Mouse (Mus musculus) limb, embryonic 15.5 days (tissue): Measurements from ENCODE around the gene Pex12. TPM values are rescaled to one million over a fixed set of nuclear protein-coding genes. Genes with fewer than 3 reads are reported as not detected.
A peak's percentile ranks its signal among the peaks of the same experiment; 100 is the strongest.

ENCODE experiments used
- ATAC-seq: fragments of 200-750 bp; cut with Nextera tagmentation; 2 replicates; pipeline ENCODE4 v1.8.0; 2017; ENCODE audit warnings: low read depth, moderate TSS enrichment; ENCODE audit not compliant: insufficient number of reproducible peaks, low FRiP score, low TSS enrichment
- H3K27ac ChIP-seq: fragments of 300-500 bp; sonication (generic); 2 replicates; pipeline ENCODE4 v1.5.1; 2015; ENCODE audit warnings: moderate library complexity, mild to moderate bottlenecking, inconsistent platforms
- H3K27me3 ChIP-seq: fragments of 300-500 bp; sonication (generic); 2 replicates; pipeline ENCODE4 v1.6.1; 2015; ENCODE audit warnings: inconsistent platforms
- H3K36me3 ChIP-seq: fragments of 300-500 bp; sonication (generic); 2 replicates; pipeline ENCODE4 v1.6.1; 2015; ENCODE audit warnings: inconsistent platforms
- H3K4me1 ChIP-seq: fragments of 300-500 bp; sonication (generic); 2 replicates; pipeline ENCODE4 v1.6.1; 2015; ENCODE audit warnings: inconsistent platforms
- H3K4me2 ChIP-seq: fragments of 300-500 bp; sonication (generic); 2 replicates; pipeline ENCODE4 v1.6.1; 2015; ENCODE audit warnings: mild to moderate bottlenecking, inconsistent platforms
- H3K4me3 ChIP-seq: fragments of 300-500 bp; sonication (generic); 2 replicates; pipeline ENCODE4 v1.5.1; 2015; ENCODE audit warnings: mild to moderate bottlenecking, inconsistent platforms
- H3K9ac ChIP-seq: fragments of 300-500 bp; sonication (generic); 2 replicates; pipeline ENCODE4 v1.6.1; 2015; ENCODE audit warnings: inconsistent platforms
- H3K9me3 ChIP-seq: fragments of 300-500 bp; sonication (generic); 2 replicates; pipeline ENCODE4 v1.6.1; 2016; ENCODE audit warnings: inconsistent platforms
- WGBS: fragments of 180-500 bp; shearing (Covaris S2); methylation state at CpG from one replicate; pipeline ENCODE4 v1.1.7; 2015; 5-methylcytosine and 5-hydroxymethylcytosine counted together
- polyA plus RNA-seq: library from polyadenylated mRNA; unstranded; fragments of >200 nt; fragmentation: Nextera tagmentation; extraction: Ambion mirVana; gene quantifications from 2 replicates; pipeline ENCODE4 v1.2.1, GENCODE M21; 2015

Gene Pex12
- polyA plus RNA-seq, 1 experiment from 2014 or later: 14.1 TPM

DNA sequence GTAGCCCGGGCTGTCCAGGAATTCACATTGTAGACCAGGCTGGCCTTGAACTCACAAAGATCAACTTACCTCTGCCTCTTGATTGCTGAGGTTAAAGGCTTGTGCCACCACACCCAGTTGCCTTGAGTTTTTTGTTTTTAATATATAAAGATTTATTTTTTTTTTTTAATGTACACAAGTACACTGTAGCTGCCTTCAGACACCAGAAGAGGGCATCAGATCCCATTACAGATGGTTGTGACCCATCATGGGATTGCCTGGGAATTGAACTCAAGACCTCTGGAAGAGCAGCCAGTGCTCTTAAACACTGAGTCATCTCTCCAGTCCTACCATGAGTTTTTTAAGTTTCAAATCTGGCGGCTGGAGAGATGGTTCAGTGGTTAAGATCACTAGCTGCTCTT is 955 bp downstream of the Pex12 start:
- no peak overlapping the region for H3K4me2 ChIP-seq
- H3K36me3 ChIP-seq: peaks cover 8% of the 10 kb centered on the region; the same call in 1 of the 2 replicates
- H3K4me1 ChIP-seq: peaks cover 31% of the 10 kb centered on the region
- H3K9ac ChIP-seq: no peak overlapping the region
- H3K27ac ChIP-seq: no peak overlapping the region
- H3K27me3 ChIP-seq: no peaks in the 10 kb centered on the region
- no peaks in the 10 kb centered on the region for H3K9me3 ChIP-seq
- 69% methylated on average over 2 of the region's 2 CpGs for WGBS
- no peak overlapping the region for H3K4me3 ChIP-seq
- no peak for ATAC-seq

DNA sequence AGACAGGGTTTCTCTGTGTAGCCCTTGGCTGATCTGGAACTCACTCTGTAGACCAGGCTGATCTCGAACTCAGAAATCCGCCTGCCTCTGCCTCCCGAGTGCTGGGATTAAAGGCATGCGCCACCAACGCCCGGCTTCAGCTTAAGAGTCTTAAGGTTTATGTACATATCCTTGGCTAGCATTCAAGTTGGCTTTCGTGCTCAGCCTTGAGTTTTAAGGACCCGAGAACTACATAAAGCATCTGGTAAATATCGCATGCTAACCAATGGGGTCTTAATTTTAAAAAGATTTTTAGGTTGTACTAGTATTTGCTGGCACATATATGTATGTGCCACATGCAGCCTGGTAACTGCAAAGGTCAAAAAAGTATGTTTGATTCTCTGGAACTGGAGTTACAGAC is 2.7 kb downstream of the Pex12 start:
- Histone ChIP-seq H3K27ac (no peak overlapping the region), H3K4me2 (no peak overlapping the region), H3K4me1 (peaks cover 29% of the 10 kb centered on the region), H3K9ac (no peak overlapping the region), H3K36me3 (peaks cover 22% of the 10 kb centered on the region), H3K27me3 (no peaks in the 10 kb centered on the region), H3K4me3 (no peak overlapping the region), H3K9me3 (no peaks in the 10 kb centered on the region)
- ATAC-seq: no peak
- 84% methylated on average over 9 of the region's 9 CpGs for WGBS

DNA sequence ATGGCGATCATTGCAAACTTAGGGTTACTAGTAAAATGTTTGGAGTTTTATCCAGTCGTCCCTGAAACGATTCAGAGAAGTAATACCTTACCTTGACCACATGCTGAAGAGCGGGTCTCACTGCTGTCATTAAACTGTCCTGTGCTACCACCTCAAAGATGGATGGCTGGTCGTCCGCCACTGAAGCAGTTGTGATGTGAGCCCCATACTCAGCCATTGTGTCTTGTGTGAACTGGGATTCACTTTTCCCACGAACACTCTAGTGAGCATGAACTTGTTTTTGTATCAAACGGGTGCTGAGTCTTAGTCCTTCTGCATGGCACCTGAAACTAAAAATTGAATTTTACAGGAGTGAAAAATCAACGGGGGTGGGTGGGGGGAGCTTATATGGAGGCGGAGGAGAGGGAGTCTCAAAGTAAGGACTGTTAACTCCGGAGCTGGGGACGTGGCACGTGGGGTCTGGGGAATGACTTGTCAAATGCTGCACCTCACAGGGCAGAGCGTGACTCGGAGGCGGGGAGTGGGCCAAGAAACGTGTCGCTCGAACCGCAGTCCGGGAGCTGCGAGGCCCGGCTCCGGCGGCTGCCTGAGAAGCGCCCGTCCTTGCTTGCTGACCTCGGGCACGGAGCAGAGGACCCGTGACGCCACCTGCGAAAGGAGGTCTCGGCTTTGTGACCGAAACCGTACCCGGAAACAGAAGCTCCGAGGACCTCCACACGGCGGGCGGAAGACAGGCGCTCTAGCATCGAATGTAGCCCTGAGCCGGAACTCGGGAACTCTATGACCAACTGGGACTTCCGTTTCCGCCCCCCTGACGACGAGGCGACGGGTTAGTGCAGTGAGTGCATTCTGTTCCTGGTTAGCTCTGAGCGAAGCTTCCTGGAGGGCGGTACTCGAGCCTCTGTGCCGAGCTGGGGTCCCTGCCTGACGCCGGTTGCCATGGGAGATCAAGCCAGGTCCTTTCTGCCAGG is 3.9 kb downstream of the Pex12 start, which contains the start of gene Ap2b1:
TSS of gene Ap2b1 (plus strand) at position 800 of the 971 bp plus-strand sequence.
- H3K4me1 ChIP-seq: peaks cover 22% of the 10 kb centered on the region
- WGBS: 2% methylated on average over 55 of the region's 56 CpGs
- ATAC-seq: peak; percentile 93
- peak within 1 kb of the TSS; percentile 79 for H3K9ac ChIP-seq
- H3K36me3 ChIP-seq: peaks cover 22% of the 10 kb centered on the region
- no peaks in the 10 kb centered on the region for H3K9me3 ChIP-seq
- peak within 1 kb of the TSS; percentile 91 for H3K27ac ChIP-seq
- peak within 1 kb of the TSS; percentile 78 for H3K4me3 ChIP-seq
- H3K4me2 ChIP-seq: peak within 1 kb of the TSS; percentile 72
- H3K27me3 ChIP-seq: no peaks in the 10 kb centered on the region

DNA sequence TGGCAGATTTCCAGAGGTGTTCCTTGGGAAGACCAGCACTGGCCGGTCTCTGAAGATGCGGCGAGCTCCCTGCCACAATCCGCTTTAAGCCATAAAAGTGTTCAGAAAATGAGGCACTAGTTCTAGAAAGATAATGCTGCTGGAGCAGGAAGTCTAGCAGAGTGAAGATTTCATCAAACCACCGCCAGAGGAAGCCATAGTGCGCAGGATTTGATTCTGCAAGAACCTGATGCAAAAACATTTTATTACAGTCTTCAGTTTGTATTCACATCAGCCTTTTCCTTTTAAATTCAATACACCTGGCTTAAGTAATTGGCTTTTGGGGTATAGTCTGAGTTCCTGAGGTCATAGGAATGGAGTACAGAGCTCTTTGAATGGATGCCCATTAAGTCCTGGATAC is 4.6 kb downstream of the Pex12 start:
- no peak for ATAC-seq
- Histone ChIP-seq H3K27ac (peak overlapping the region; percentile 91), H3K36me3 (peaks cover 22% of the 10 kb centered on the region), H3K4me1 (peaks cover 27% of the 10 kb centered on the region), H3K9ac (peak overlapping the region; percentile 79), H3K27me3 (no peaks in the 10 kb centered on the region), H3K9me3 (no peaks in the 10 kb centered on the region), H3K4me3 (peak overlapping the region; percentile 78), H3K4me2 (peak overlapping the region; percentile 72)
- WGBS: 77% methylated on average over 6 of the region's 6 CpGs

DNA sequence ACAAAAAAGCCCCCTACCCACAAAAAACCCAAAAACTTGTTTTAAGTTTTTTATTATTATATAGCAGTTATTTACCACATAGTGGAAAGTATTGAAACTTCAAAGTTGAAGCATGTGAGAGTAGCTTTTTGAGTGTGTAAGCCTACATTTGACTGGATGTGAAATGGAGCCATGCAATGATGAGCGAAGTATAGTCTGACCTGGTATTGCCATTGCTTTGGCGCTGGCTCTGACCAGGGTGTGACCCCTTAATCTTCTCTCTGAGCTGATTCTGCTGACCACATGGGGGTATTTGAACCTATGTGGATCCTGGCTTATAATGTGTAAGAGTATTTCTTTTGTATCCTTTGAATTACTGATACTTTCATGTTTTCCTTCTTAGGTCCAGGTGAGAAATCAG is 8.3 kb downstream of the Pex12 start:
- WGBS: 90% methylated on average over 2 of the region's 2 CpGs
- H3K27ac ChIP-seq: no peak overlapping the region
- H3K4me2 ChIP-seq: no peak overlapping the region
- H3K9me3 ChIP-seq: no peaks in the 10 kb centered on the region
- peaks cover 34% of the 10 kb centered on the region for H3K4me1 ChIP-seq
- H3K4me3 ChIP-seq: no peak overlapping the region
- H3K9ac ChIP-seq: no peak overlapping the region
- H3K36me3 ChIP-seq: peaks cover 22% of the 10 kb centered on the region
- ATAC-seq: no peak
- H3K27me3 ChIP-seq: no peaks in the 10 kb centered on the region

DNA sequence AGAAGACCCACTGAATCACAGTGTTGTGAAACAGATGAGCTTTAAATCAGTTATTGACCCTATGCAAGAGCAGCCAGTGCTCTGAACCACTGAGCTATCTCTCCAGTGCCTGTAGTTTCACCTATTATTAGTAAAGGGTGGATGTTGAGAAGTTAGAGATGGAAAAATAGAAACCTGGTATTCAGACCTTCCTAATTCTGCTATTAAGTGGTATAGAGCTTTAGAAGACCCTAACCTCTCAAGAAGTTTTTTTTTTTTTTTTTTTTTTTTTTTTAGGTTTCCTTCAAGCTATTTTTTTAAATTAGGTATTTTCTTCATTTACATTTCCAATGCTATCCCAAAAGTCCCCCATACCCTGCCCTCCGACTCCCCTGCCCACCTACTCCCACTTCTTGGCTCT is 9.2 kb downstream of the Pex12 start:
- H3K36me3 ChIP-seq: peaks cover 22% of the 10 kb centered on the region
- no peak overlapping the region for H3K9ac ChIP-seq
- peaks cover 33% of the 10 kb centered on the region for H3K4me1 ChIP-seq
- H3K4me3 ChIP-seq: peak overlapping the region; percentile 65
- no peaks in the 10 kb centered on the region for H3K9me3 ChIP-seq
- peak overlapping the region; percentile 70 for H3K4me2 ChIP-seq
- H3K27ac ChIP-seq: no peak overlapping the region
- no peaks in the 10 kb centered on the region for H3K27me3 ChIP-seq
- no peak for ATAC-seq
- 86% methylated on average over 1 of the region's 1 CpGs for WGBS

DNA sequence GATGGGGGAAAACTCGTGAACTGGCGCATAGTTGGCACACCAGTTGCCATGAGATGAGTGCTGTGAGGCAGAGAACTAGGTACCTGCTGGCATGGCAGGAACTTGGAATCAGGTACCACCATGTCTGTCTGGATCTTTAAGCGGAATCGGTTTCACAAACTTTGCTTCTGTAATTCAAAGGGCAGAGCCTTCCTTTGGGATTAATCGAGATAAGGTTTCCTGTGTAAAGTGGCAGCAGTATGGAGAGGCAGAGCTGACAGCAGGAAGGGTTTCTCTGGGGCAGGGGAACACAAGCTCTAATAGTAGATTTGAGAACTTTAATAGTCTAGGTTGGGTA is 10.2 kb downstream of the Pex12 start:
- no peaks in the 10 kb centered on the region for H3K27me3 ChIP-seq
- H3K9ac ChIP-seq: peak overlapping the region; percentile 57
- peaks cover 20% of the 10 kb centered on the region for H3K36me3 ChIP-seq
- no peak for ATAC-seq
- WGBS: 3% methylated on average over 5 of the region's 5 CpGs
- H3K4me2 ChIP-seq: peak overlapping the region; percentile 70
- peaks cover 23% of the 10 kb centered on the region for H3K4me1 ChIP-seq
- H3K9me3 ChIP-seq: no peaks in the 10 kb centered on the region
- peak overlapping the region; percentile 65 for H3K4me3 ChIP-seq
- peak overlapping the region; percentile 85; the same call in 1 of the 2 replicates for H3K27ac ChIP-seq

DNA sequence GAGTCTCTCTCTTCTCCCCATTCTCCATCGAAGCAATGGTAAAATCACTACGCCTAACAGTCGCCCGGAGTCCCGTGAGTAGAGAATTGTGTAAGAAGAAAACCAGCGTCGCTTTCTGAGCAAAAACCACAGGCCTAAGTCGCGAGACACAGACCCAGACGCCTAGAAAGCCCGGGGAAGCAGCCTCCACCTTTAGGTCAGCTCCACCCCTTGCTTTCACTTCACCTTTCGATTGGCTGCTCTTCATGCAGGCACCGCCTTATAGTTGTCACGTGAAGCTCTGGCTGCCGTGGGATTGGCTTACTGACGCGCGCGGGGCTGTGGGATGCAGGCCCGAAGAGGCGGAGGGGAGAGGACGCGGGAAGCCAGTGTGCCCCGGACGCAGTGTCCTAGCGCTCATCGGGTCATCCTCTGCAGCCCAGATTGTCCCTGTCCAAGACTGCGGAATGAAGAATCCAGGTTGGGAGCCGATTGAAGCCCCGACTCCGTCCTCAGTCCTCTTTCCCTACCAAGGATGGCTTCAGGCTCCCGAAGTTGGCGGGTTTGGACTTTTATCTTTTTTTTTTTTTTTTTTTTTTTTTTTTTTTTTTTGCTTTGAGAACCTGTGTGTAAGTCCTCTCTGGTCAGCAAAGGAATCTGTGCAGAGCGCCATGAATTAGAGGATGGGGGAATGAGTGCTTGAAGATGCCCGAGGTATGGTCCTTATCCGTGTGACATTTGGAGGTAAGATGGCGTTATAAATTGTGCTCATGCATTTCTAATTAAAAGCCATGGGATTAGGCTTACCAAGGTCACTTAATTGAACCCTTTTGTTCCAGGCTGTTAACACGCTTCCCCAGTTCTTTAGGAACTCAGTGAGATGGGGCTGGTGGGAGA is 10.8 kb downstream of the Pex12 start:
- Histone ChIP-seq H3K4me1 (peaks cover 19% of the 10 kb centered on the region), H3K27ac (peak overlapping the region; percentile 85), H3K9ac (peak overlapping the region; percentile 57), H3K27me3 (no peaks in the 10 kb centered on the region), H3K9me3 (no peaks in the 10 kb centered on the region), H3K36me3 (peaks cover 15% of the 10 kb centered on the region), H3K4me2 (peak overlapping the region; percentile 70), H3K4me3 (peak overlapping the region; percentile 65)
- WGBS: under 1% methylated on average over 37 of the region's 38 CpGs
- ATAC-seq: peak; percentile 100

DNA sequence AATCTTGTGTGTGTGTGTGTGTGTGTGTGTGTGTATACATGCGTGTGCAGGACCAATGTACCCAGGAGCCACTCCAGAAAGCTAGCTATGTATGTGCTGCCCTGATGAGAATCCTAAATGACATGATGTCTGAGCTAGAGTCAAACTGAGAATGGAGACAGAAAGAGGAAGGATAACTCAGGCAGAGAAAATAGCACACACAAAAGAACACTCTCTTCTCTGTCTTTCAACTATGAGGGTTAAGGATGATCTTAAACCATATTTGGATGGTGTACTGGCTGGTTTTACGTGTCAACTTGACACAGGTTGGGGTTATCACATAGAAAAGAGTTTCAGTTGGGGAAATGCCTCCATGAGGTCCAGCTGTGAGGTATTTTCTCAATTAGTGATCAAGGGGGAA is 12.8 kb downstream of the Pex12 start:
- no peak overlapping the region for H3K4me3 ChIP-seq
- H3K4me1 ChIP-seq: peaks cover 17% of the 10 kb centered on the region
- no peaks in the 10 kb centered on the region for H3K36me3 ChIP-seq
- H3K9me3 ChIP-seq: no peaks in the 10 kb centered on the region
- H3K27me3 ChIP-seq: no peaks in the 10 kb centered on the region
- no peak for ATAC-seq
- H3K27ac ChIP-seq: no peak overlapping the region
- no peak overlapping the region for H3K9ac ChIP-seq
- H3K4me2 ChIP-seq: no peak overlapping the region
- 76% methylated on average over 2 of the region's 2 CpGs for WGBS

DNA sequence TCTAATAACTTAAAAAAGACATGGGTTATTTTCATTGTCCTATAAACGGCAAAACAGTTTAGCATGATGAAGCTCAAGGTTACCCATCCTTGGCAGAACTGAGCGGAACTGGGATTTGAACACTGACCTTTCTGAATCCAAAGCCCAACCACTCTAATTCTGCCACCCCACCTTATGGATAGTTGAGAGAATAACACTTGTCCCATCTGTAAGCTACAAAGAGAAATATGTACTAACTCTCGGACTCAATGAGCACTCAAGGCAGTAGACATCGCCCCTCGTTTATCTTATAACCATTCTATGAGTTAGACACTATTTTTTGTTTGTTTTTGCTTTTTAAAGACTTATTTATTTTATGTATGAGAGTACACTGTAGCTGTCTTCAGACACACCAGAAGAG is 13.3 kb downstream of the Pex12 start:
- Histone ChIP-seq H3K27me3 (no peaks in the 10 kb centered on the region), H3K36me3 (no peaks in the 10 kb centered on the region), H3K27ac (no peak overlapping the region), H3K9me3 (no peaks in the 10 kb centered on the region), H3K4me3 (no peak overlapping the region), H3K4me2 (no peak overlapping the region), H3K4me1 (peaks cover 17% of the 10 kb centered on the region), H3K9ac (no peak overlapping the region)
- ATAC-seq: no peak
- 93% methylated on average over 5 of the region's 5 CpGs for WGBS

DNA sequence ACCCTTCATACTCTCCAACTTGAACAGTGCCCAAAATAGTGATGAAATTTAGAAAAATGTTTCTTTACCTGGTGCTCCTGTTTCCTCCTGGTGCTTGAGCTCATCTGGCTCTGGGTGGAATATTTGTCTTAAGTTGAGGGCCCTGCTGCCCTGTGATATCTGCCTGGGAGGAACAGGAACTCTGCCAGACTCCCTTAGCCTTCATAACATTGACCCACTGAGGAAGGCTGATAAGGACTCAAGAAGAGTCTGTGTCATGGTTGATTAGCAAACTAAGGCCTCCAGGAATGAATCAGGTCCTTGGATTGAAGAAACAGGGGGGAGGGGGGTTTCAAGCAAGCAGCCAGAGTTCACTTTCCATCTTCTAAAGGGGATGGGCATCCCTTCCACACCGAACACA is 15.8 kb downstream of the Pex12 start, which contains the start of gene Slfn14:
TSS of gene Slfn14 (minus strand) at position 161 of the 400 bp plus-strand sequence.
- H3K4me2 ChIP-seq: no peak within 1 kb of the TSS
- WGBS: 59% methylated on average over 1 of the region's 1 CpGs
- no peaks in the 10 kb centered on the region for H3K9me3 ChIP-seq
- ATAC-seq: no peak
- H3K4me3 ChIP-seq: no peak within 1 kb of the TSS
- H3K36me3 ChIP-seq: no peaks in the 10 kb centered on the region
- no peak within 1 kb of the TSS for H3K27ac ChIP-seq
- peaks cover 4% of the 10 kb centered on the region; the same call in 1 of the 2 replicates for H3K4me1 ChIP-seq
- H3K27me3 ChIP-seq: no peaks in the 10 kb centered on the region
- H3K9ac ChIP-seq: no peak within 1 kb of the TSS

DNA sequence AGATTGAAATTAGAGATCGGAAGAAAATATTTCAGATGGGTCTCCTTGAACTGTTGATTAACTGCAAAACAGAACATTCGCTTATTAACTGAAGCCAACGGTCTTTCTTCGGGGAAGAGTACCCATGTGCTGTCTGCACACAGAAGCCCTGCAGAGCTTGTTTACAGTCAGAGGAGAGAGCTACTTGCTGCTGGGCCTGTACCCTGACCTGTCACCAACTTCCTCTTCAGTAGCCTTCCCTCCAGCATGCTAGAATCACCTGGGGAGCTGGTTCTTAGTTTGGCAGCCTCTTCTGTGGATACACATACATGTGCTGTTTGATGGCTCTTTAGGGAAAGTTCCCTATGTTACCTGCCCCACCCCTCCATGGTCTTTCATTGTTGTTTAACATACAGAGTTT is 16.8 kb downstream of the Pex12 start:
- Histone ChIP-seq H3K36me3 (no peaks in the 10 kb centered on the region), H3K4me2 (no peak overlapping the region), H3K4me1 (no peaks in the 10 kb centered on the region), H3K27ac (no peak overlapping the region), H3K9me3 (no peaks in the 10 kb centered on the region), H3K4me3 (no peak overlapping the region), H3K9ac (no peak overlapping the region), H3K27me3 (no peaks in the 10 kb centered on the region)
- WGBS: 86% methylated on average over 4 of the region's 4 CpGs
- no peak for ATAC-seq
